9 mouse cellular contexts compared by ENCODE assay signal in the genomic region with DNA sequence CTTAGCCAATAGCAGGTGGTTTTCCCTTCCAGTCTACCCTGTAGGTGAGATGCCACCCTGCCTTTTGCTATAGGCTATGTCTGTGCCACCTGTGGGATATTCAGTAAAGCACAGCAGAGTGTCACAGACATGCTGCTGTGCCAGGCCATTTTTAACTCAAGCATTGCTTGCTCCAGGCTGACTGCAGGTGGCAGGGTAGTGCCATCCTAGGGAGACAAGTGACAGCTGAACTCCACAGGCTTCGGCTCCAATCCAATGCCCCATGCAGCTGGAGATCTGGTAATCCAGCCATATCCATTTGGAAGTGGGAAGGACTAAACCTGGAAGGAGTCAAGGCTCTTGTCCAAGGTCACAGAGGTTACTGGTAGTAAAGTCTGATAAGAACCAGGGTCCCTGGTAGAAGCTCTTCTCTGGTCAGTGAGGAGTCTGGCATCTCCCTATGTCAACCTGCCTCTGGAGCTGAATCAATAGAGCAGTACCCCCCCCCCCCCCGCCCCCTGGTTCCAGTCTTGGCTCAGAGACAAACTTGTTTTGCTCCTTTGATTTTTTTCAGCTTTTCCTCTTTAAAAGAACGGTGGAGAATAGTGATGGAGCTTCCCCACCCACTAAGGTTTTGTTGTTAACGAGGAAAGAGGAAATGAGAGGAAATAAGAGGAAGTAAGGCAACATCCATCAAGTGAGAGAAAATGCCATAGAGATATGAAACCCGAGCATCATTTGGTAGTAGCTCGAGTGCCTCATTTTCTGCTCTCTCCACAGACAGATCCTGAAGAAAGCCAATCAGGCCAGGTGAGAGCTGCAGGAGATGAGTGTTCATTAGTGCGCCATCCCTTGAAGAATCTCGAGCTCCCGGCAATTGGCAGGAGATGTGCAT.
DNase-seq lines count a peak whose midpoint lies in the region; ATAC-seq and TF ChIP-seq lines count a peak whose summit lies in the region.
"Had no signal": no experiment of that assay in that cellular context is flagged by ENCODE, and none has a peak within 500 bp of the region (broad histone marks: within the 10 kb centered on the region; RNA-seq: fewer than 3 reads in every experiment).

No protein-coding gene starts in this region.

- peak; percentile 55 for ATAC-seq in midbrain, embryonic 12.5 days (ENCODE audit: low FRiP score, low read depth)

- no peak for TF ChIP-seq POLR2A in CH12.LX (IDR thresholded peaks at IDR 0.05; ENCODE audit: low read depth, low read length)

- no peaks in the 10 kb centered on the region for H3K36me3 ChIP-seq in heart, embryonic 10.5 days
- no peaks in the 10 kb centered on the region for H3K36me3 ChIP-seq in CH12.LX (replicated peaks in 1 of 2; ENCODE audit: control insufficient read depth in 1 of 2, insufficient read depth in 1 of 2, low read length in 1 of 2)
- H3K36me3 ChIP-seq in midbrain, embryonic 12.5 days: no peaks in the 10 kb centered on the region
- H3K36me3 ChIP-seq: G1E had no signal

- no peak overlapping the region; the same call in 1 of the 2 replicates for H3K4me2 ChIP-seq in CH12.LX (ENCODE audit: insufficient read depth, low read depth, poor library complexity, severe bottlenecking)
- H3K4me2 ChIP-seq in midbrain, embryonic 12.5 days (replicated peaks): no peak overlapping the region

- dilution Hi-C loops in CH12.LX (cut with MboI; ENCODE audit: extremely low pct_ligation_motif_present, extremely low pct_unique_long_range_greater_than_20kb, low sequenced_read_pairs): no loop called here

- peaks cover 8% of the 10 kb centered on the region; the same call in 1 of the 2 replicates for H3K4me1 ChIP-seq in heart, embryonic 10.5 days
- peaks cover 5 to 41% of the 10 kb centered on the region in 2 experiments; a peak in 3 of 4 replicates for H3K4me1 ChIP-seq in CH12.LX (ENCODE audit: control insufficient read depth in 1 of 2, insufficient read depth in 2 of 2)
- peaks cover 15% of the 10 kb centered on the region for H3K4me1 ChIP-seq in midbrain, embryonic 12.5 days

- H3K79me2 ChIP-seq in CH12.LX (replicated peaks; ENCODE audit: control insufficient read depth, extremely low read depth, insufficient read depth, poor library complexity, severe bottlenecking): no peaks in the 10 kb centered on the region

- TF ChIP-seq CTCF in CH12.LX (conservative IDR thresholded peaks at IDR 0.05 in 1 of 2, IDR thresholded peaks at IDR 0.05 in 1 of 2; ENCODE audit: low read depth in 2 of 2, low read length in 2 of 2): peak; percentile 15 to 77; a peak in 3 of 4 replicates

- H3K9ac ChIP-seq in CH12.LX (ENCODE audit: insufficient read depth, low read depth): no peak overlapping the region
- no peak overlapping the region for H3K9ac ChIP-seq in midbrain, embryonic 12.5 days (replicated peaks)

- DNase-seq in heart, adult 8-10 months (ENCODE audit: low spot score): peak; percentile 16
- no peak for DNase-seq in heart, embryonic 10.5 days (ENCODE audit: low spot score)
- DNase-seq in CH12.LX (ENCODE audit: extremely low read depth): peak; percentile 64
- peak; percentile 79 for DNase-seq in cerebellum, adult 9-10 months
- peak; percentile 25 to 51 for DNase-seq in gastrocnemius, postnatal 4 days (ENCODE audit: low spot score in 2 of 2)
- peak; percentile 72 to 82 for DNase-seq in kidney, postnatal 25 days
- peak; percentile 32 for DNase-seq in telencephalon, adult 2 months (ENCODE audit: low read depth, low spot score)

- H3K27me3 ChIP-seq in heart, embryonic 10.5 days (ENCODE audit: insufficient read depth, poor library complexity, severe bottlenecking): 0 out of 2 replicates have a peak, but pooled peaks cover 11% of the 10 kb centered on the region
- H3K27me3 ChIP-seq in CH12.LX (replicated peaks): no peaks in the 10 kb centered on the region
- H3K27me3 ChIP-seq in midbrain, embryonic 12.5 days: peaks cover 19% of the 10 kb centered on the region

- no peaks in the 10 kb centered on the region for H3K9me3 ChIP-seq in heart, embryonic 10.5 days
- no peaks in the 10 kb centered on the region for H3K9me3 ChIP-seq in CH12.LX (replicated peaks; ENCODE audit: low read length)
- H3K9me3 ChIP-seq in midbrain, embryonic 12.5 days: no peaks in the 10 kb centered on the region

- peak; percentile 87 for TF ChIP-seq EP300 in CH12.LX (IDR thresholded peaks at IDR 0.05; ENCODE audit: low read length)

- in situ Hi-C loops in CH12.LX (cut with MboI; ENCODE audit: low pct_ligation_motif_present, low pct_unique_long_range_greater_than_20kb, low sequenced_read_pairs): loop anchor here (25.0 kb wide), 1 partner anchor 271 kb away; no protein-coding TSS in a partner anchor

- H3K27ac ChIP-seq in heart, embryonic 10.5 days: no peak overlapping the region
- no peak overlapping the region for H3K27ac ChIP-seq in CH12.LX (ENCODE audit: insufficient read depth, low read depth)
- H3K27ac ChIP-seq in midbrain, embryonic 12.5 days (replicated peaks): no peak overlapping the region

- WGBS in heart, embryonic 10.5 days: 77% methylated on average over 9 of the region's 9 CpGs
- WGBS in midbrain, embryonic 12.5 days: 84% methylated on average over 9 of the region's 9 CpGs

- peak; percentile 85 for TF ChIP-seq RAD21 in CH12.LX (IDR thresholded peaks at IDR 0.05; ENCODE audit: low read depth, low read length)

- H3K4me3 ChIP-seq in heart, embryonic 10.5 days: no peak overlapping the region
- H3K4me3 ChIP-seq in CH12.LX (replicated peaks in 1 of 3; ENCODE audit: low read depth in 2 of 3, low read length in 2 of 3, poor library complexity in 1 of 3): no peak overlapping the region
- H3K4me3 ChIP-seq in midbrain, embryonic 12.5 days: no peak overlapping the region

TF ChIP-seq in CH12.LX, 34 proteins besides CTCF, POLR2A, EP300 and RAD21:
- TF ChIP-seq ZC3H11A (IDR thresholded peaks at IDR 0.05; ENCODE audit: low read depth, low read length) (peak; percentile 29; the same call in 1 of the 2 replicates), IRF4 (IDR thresholded peaks at IDR 0.05; ENCODE audit: low read depth, low read length) (peak; percentile 79), ELF1 (IDR thresholded peaks at IDR 0.05; ENCODE audit: low read depth, low read length) (no peak), SMC3 (IDR thresholded peaks at IDR 0.05; ENCODE audit: low read depth, low read length) (peak; percentile 80), KAT2A (IDR thresholded peaks at IDR 0.05; ENCODE audit: insufficient replicate concordance, low read length) (no peak)
